Mouse (Mus musculus): ENCODE data around the gene Fhl5. TPM values are rescaled to one million over a fixed set of nuclear protein-coding genes. Genes with fewer than 3 reads are reported as not detected.
"Not testable (repeated sequence)": the region's sequence is repeated elsewhere in the genome, so short reads cannot be mapped to it uniquely, and the experiment has no call there.

Fhl5 gene
- under 1 TPM; 0.61 to 0.67 TPM for total RNA-seq (2021)

GRCm38 (mm10) chr4:25242776-25243175, at the start of gene Fhl5:
TSS of gene Fhl5 (minus strand) at chr4:25242876.
- no peak for DNase-seq (ENCODE audit: low spot score in 2 of 2)
- intact Hi-C loops (cut with DNase I): no loop called here

DNA sequence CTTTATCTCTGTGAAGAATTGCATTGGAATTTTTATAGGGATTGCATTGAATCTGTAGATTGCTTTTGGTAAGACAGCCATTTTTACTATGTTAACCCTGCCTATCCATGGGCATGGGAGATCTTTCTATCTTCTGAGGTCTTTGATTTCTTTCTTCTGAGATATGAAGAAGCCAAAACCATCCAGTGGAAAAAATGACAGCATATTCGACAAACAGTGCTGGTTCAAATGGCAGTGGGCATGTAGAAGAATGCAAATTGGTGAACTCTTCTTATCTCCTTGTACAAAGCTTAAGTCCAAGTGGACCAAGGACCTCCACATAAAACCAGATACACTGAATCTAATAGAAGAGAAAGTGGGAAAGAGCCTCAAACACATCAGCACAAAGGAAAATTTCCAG, 42.3 kb upstream of the Fhl5 start:
- DNase-seq (ENCODE audit: low spot score in 2 of 2); intact Hi-C loops (cut with DNase I): not testable (repeated sequence)

GRCm38 (mm10) chr4:25281671-25282038, 39.0 kb upstream of the Fhl5 start, which contains the start of gene Ufl1:
TSS of gene Ufl1 (minus strand) at chr4:25281821.
- intact Hi-C loops (cut with DNase I): loop anchor here (2.0 kb wide), 1 partner anchor 517 kb away; no protein-coding TSS in a partner anchor
- DNase-seq (ENCODE audit: low spot score in 2 of 2): peak; percentile 98 to 99

GRCm38 (mm10) chr4:25280938-25281670, 38.4 kb upstream of the Fhl5 start:
- intact Hi-C loops (cut with DNase I): loop anchor here (2.0 kb wide), 1 partner anchor 518 kb away; no protein-coding TSS in a partner anchor
- DNase-seq (ENCODE audit: low spot score in 2 of 2): no peak

DNA sequence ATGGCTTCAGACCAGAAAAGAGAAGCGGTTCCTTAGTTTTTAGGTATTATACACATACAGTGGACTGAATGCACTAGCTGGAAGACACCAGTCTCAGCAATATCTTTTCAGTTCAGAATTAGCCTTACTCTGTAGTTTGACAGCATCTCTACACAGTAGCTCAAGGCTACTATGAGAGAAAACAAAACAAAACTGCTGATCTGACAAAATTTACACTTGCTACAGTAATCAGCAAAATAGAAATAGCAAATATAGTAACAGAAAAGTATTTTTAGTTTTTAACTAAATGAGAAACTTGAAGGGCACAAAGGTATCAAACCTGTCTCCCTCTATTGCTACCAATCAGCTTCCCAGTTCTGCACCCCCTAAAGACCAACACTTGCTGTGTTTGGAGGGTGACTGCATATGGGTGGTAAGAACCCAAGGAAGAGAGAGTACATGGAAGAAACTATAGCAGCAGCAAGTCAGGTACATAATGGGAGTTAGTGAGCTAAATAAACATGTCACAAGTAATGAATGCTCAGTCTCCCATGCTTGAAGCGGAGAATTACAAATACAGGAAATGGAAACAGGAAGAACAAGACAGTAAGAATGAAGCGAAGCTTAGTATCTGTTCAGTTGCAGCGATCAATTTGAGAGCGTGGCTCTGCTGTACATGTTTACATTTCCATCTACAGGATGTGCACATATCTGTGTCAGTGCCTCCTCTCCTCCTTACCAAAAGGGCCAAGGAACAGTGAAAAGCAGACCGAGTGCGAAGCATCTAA, 30.4 kb upstream of the Fhl5 start:
- no peak for DNase-seq (ENCODE audit: low spot score in 2 of 2)
- intact Hi-C loops (cut with DNase I): no loop called here

DNA sequence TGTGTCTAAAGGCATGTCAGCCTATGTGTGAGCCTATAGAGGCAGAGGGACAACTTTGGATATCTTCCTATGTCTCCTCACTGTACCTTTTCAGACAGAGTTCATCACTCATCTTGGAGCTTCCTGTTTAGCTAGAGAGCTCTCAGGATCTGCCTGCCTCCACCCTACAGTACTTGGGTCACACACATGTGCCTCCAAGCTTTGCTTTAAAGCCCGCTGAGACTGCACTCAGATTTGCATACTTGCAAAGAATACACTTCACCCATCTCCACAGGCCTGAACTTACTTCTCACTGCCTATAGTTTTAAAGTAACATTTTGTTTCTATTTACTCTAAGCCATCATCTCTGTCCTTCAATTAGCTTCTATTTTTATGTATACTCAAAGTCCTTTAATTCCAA, 29.2 kb upstream of the Fhl5 start:
- no peak for DNase-seq (ENCODE audit: low spot score in 2 of 2)
- intact Hi-C loops (cut with DNase I): no loop called here

DNA sequence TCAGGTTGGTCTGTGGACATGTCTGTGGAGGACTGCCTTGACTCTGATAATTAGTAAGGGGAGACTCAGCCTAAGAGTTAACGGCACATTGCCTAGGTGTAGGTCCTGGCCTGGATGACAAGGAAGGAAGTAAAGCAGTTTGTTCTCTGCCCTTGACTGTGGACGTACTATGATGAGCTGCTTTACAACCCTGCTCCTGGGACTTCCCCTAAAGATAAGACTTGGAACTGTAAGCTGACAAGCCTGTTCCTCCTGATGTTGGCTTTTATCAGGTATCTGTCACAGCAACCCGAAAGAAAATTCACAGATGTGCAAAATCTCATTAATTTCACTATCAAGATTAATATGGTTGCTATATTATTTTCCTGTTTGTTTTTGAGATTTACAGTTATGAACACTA, 24.5 kb upstream of the Fhl5 start:
- intact Hi-C loops (cut with DNase I): no loop called here
- no peak for DNase-seq (ENCODE audit: low spot score in 2 of 2)

- intact Hi-C loops (cut with DNase I): no loop called here
- no peak for DNase-seq (ENCODE audit: low spot score in 2 of 2)
Observed at GRCm38 (mm10) chr4:25257822-25258398, 15.2 kb upstream of the Fhl5 start.

DNA sequence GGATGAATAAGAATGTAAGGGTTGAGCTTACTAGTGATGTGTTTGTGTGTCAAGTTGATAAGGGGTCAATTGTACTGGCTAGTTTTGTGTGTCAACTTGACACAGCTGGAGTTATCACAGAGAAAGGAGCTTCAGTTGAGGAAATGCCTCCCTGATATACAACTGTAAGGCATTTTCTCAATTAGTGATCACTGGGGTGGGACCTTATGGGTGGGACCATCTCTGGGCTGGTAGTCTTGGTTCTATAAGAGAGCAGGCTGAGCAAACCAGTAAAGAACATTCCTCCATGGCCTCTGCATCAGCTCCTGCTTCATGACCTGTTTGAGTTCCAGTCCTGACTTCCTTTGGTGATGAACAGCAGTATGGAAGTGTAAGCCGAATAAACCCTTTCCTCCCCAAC, 7.0 kb downstream of the Fhl5 start:
- intact Hi-C loops (cut with DNase I); DNase-seq (ENCODE audit: low spot score in 2 of 2): not testable (repeated sequence)

GRCm38 (mm10) chr4:25233767-25234166, 8.9 kb downstream of the Fhl5 start:
- intact Hi-C loops (cut with DNase I); DNase-seq (ENCODE audit: low spot score in 2 of 2): not testable (repeated sequence)

- intact Hi-C loops (cut with DNase I): no loop called here
- no peak for DNase-seq (ENCODE audit: low spot score in 2 of 2)
Observed at GRCm38 (mm10) chr4:25232546-25232945, 10.1 kb downstream of the Fhl5 start.

DNA sequence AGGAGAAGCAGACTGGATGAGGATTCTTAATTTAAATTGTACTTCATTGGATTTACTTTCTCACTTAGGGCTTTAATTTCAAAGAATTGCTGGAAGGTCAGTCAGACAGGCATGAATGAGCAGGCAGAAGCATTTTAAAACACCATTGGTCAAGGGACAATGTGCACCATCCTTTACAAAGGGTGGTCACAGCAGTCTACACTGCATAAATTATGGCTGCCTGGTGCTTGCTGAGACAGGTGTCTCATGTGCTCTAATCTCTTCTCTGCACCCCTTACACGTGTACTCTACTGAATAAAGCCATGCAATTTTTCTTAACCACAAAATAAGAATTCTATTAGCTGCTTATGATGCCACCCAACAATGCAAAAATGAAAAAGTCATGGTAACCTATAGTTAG, 15.1 kb downstream of the Fhl5 start:
- intact Hi-C loops (cut with DNase I): no loop called here

GRCm38 (mm10) chr4:25221927-25222326, 20.7 kb downstream of the Fhl5 start:
- intact Hi-C loops (cut with DNase I): no loop called here
- DNase-seq (ENCODE audit: low spot score in 2 of 2): no peak

More for the DNA sequence above, 15.1 kb downstream of the Fhl5 start:
- no peak for DNase-seq (ENCODE audit: low spot score in 2 of 2)

GRCm38 (mm10) chr4:25213451-25213850, 29.2 kb downstream of the Fhl5 start:
- no peak for DNase-seq (ENCODE audit: low spot score in 2 of 2)
- intact Hi-C loops (cut with DNase I): no loop called here

- DNase-seq (ENCODE audit: low spot score in 2 of 2): no peak
- intact Hi-C loops (cut with DNase I): loop anchor here (10.0 kb wide), 1 partner anchor 1289 kb away; no protein-coding TSS in a partner anchor
Observed at GRCm38 (mm10) chr4:25206166-25206565, 36.5 kb downstream of the Fhl5 start.

DNA sequence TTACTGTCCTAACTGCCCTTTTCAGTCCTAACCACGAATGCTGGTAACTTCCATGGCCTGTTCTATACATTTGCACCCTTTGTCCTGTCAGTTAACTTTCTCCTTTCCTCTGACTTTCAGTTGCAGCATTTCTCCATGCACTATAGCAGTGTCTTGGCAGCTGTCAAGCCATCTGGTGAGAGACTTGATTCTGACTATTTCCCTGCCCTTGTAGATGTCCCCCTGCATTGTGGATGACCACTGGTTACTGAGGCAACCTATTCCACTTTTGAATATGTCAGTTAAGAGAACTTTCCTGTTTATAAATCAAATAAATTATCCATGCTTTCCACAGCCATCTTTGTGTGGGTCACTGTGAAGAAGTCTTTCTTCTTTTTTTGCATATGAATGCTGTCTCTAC, 45.4 kb downstream of the Fhl5 start:
- no peak for DNase-seq (ENCODE audit: low spot score in 2 of 2)
- intact Hi-C loops (cut with DNase I): loop anchor here (10.0 kb wide), 1 partner anchor 1347 kb away; no protein-coding TSS in a partner anchor

DNA sequence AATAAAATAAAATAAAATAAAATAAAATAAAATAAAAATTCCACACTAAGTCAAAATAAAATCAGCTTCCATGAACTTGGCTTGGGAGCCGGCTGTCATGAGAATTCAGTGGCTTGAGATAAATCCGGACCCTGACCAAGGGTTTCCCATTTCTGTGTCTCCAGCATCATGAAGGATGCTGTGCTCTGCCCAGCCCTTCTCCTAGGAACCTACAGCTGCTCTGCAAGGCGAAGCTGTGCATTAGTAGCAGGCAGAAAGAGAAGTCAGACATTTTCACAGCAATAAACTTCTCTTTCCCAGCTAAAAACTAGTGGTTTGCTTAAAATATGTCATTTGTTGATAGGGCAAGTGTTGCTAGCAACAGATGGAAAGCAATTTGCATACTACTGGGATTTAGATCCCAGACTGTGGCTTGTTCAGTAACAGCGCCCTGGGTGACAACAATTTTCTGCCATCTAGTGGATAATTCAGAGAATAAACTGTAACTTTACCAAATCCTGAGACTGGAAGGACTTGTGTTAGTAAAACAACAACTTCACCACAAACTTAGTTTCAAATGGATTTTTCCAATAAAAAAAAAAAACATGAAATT, 63.0 kb downstream of the Fhl5 start:
- DNase-seq (ENCODE audit: low spot score in 2 of 2): peak; percentile 5 to 7
- intact Hi-C loops (cut with DNase I): loop anchor here (5.0 to 10.0 kb wide), 2 partner anchors 272 to 465 kb away; no protein-coding TSS in a partner anchor

Data from left cerebral cortex, postnatal 36 days (tissue).